Mouse (Mus musculus): Measurements from ENCODE around the gene Ms4a3. TPM values are rescaled to one million over a fixed set of nuclear protein-coding genes. Genes with fewer than 3 reads are reported as not detected.

Gene Ms4a3
- not detected in 2 replicates for total RNA-seq (2014; rRNA removed)
- polyA plus RNA-seq (2015; fragmentation: Nextera tagmentation; extraction: Ambion mirVana): not detected in 2 replicates

DNA sequence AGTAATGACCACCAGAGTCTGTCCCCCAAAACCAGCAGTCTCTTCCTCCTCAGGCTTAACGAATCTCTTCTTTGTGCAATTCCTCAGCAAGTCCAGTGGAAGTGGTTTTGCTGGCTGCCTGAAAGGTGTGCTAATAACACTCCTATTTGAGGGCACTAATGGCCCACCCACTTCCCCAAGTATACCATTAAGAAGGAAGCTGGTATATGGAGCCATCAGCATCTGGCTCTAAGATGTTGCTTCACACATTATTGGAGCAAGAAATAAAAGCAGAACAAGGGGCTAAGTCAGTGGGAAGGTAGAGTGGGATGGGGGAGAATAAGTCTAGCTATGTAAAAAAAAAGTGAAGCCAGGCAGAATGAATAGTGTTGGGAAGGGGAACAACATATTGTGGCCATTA is at the start of gene Ms4a3:
Ms4a3 (minus strand) TSS at position 120 of the 400 bp plus-strand sequence.
- DNase-seq (ENCODE audit: low spot score) (no peak), ATAC-seq (no peak)
- no peaks in the 10 kb centered on the region for H3K36me3 ChIP-seq (ENCODE audit: insufficient read depth, low read length)
- WGBS: 81% methylated on average over 1 of the region's 1 CpGs
- no peak within 1 kb of the TSS for H3K4me2 ChIP-seq (ENCODE audit: low read depth, low read length)
- no peak within 1 kb of the TSS for H3K4me3 ChIP-seq (ENCODE audit: low read length)
- no peak within 1 kb of the TSS for H3K9ac ChIP-seq (replicated peaks; ENCODE audit: low read length)
- TF ChIP-seq CTCF (IDR thresholded peaks at IDR 0.05; ENCODE audit: low read depth): no peak
- H3K9me3 ChIP-seq (ENCODE audit: low read length): no peaks in the 10 kb centered on the region
- H3K27me3 ChIP-seq (ENCODE audit: insufficient read depth, low read length): no peaks in the 10 kb centered on the region
- no peak within 1 kb of the TSS for H3K27ac ChIP-seq
- H3K4me1 ChIP-seq (ENCODE audit: insufficient read depth, low read length): no peaks in the 10 kb centered on the region

DNA sequence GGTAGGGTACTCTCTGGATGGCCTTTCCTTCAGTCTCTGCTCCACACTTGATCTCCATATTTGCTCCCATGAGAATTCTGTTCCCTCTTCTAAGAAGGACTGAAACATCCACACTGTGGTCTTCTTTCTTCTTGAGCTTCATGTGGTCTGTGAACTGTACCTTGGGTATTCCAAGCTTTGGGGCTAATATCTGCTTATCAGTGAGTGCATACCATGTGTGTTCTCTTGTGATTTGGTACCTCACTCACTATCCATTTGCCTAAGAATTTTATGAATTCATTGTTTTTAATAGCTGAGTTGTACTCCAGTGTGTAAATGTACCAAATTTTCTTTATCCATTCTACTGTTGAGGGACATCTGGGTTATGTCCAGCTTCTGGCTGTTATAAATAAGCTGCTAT is 20.9 kb upstream of the Ms4a3 start:
- no peaks in the 10 kb centered on the region for H3K4me1 ChIP-seq (ENCODE audit: insufficient read depth, low read length)
- H3K4me2 ChIP-seq (ENCODE audit: low read depth, low read length): no peak overlapping the region
- H3K9me3 ChIP-seq (ENCODE audit: low read length): no peaks in the 10 kb centered on the region
- no peak overlapping the region for H3K27ac ChIP-seq
- DNase-seq (ENCODE audit: low spot score) (no peak), ATAC-seq (no peak)
- TF ChIP-seq CTCF (IDR thresholded peaks at IDR 0.05; ENCODE audit: low read depth): no peak
- H3K4me3 ChIP-seq (ENCODE audit: low read length): no peak overlapping the region
- H3K27me3 ChIP-seq (ENCODE audit: insufficient read depth, low read length): no peaks in the 10 kb centered on the region
- H3K9ac ChIP-seq (replicated peaks; ENCODE audit: low read length): no peak overlapping the region
- H3K36me3 ChIP-seq (ENCODE audit: insufficient read depth, low read length): no peaks in the 10 kb centered on the region

DNA sequence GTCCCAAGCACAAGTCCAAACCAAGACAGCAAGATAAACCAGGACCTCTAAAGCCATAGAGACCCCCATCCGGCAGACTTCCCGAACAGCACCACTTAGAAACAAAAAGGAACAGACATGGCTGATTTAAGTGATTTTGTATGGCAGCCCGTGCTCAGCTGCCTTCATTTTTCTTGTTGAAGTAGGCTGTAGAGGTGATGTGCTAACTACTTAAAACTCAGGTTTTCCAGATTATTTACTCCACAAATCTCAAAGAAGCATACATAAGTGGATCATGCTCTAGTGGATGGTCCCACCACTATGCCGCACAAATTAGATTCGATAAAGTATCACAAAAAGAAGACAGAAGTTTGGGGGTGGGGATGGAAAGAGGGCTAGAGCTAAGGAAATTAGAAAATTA is 19.8 kb upstream of the Ms4a3 start, which contains the start of gene Oosp2:
Oosp2 (minus strand) TSS at position 101 of the 400 bp plus-strand sequence.
- Histone ChIP-seq H3K4me2 (ENCODE audit: low read depth, low read length) (no peak within 1 kb of the TSS), H3K9ac (replicated peaks; ENCODE audit: low read length) (no peak within 1 kb of the TSS), H3K9me3 (ENCODE audit: low read length) (no peaks in the 10 kb centered on the region), H3K36me3 (ENCODE audit: insufficient read depth, low read length) (no peaks in the 10 kb centered on the region), H3K27me3 (ENCODE audit: insufficient read depth, low read length) (no peaks in the 10 kb centered on the region), H3K4me3 (ENCODE audit: low read length) (no peak within 1 kb of the TSS), H3K27ac (no peak within 1 kb of the TSS), H3K4me1 (ENCODE audit: insufficient read depth, low read length) (no peaks in the 10 kb centered on the region)
- WGBS: 94% methylated on average over 5 of the region's 5 CpGs
- DNase-seq (ENCODE audit: low spot score): no peak
- TF ChIP-seq CTCF (IDR thresholded peaks at IDR 0.05; ENCODE audit: low read depth): no peak
- ATAC-seq: no peak

DNA sequence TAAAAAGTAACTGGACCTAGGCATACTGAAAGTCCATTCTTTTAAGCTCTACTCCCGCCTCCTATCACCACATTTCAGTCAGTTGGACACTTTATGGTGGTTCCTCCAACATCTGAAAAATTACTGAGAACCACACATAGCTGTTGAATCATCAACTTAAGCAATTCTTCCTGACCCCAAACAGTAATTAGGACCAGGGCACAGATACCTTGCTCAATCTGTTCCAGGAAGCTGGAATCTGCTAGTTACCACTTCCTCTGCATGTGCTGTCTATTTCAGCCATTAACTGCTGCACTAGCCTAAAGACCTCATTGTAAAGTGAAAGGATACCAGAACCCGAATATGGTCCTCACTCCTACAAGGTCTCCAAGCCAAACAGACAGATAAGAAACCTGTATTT is 18.5 kb upstream of the Ms4a3 start:
- Histone ChIP-seq H3K9ac (replicated peaks; ENCODE audit: low read length) (no peak overlapping the region), H3K27me3 (ENCODE audit: insufficient read depth, low read length) (no peaks in the 10 kb centered on the region), H3K4me1 (ENCODE audit: insufficient read depth, low read length) (no peaks in the 10 kb centered on the region), H3K4me2 (ENCODE audit: low read depth, low read length) (no peak overlapping the region), H3K4me3 (ENCODE audit: low read length) (no peak overlapping the region), H3K36me3 (ENCODE audit: insufficient read depth, low read length) (no peaks in the 10 kb centered on the region), H3K9me3 (ENCODE audit: low read length) (no peaks in the 10 kb centered on the region), H3K27ac (no peak overlapping the region)
- WGBS: 77% methylated on average over 2 of the region's 2 CpGs
- no peak for ATAC-seq
- DNase-seq (ENCODE audit: low spot score): no peak
- no peak for TF ChIP-seq CTCF (IDR thresholded peaks at IDR 0.05; ENCODE audit: low read depth)

DNA sequence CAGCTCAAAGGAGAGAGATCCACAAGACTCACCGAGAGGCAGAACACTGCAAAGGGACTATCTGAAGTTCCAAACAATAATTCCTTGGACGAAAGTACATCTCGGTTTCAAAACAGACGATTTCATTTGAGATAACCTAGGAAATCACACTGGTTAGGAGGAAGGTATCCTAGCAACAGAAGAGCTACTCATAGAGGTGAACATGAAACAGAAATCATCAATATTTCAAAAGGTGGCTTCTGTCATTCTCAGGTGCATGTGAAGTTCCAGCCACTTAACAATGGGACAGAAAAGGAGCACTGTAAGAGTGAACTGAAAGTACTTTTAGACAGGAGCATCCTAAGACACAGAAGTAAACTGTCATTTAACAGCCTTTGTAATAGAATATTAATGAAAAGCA is 8.9 kb upstream of the Ms4a3 start:
- no peak for ATAC-seq
- H3K27me3 ChIP-seq (ENCODE audit: insufficient read depth, low read length): no peaks in the 10 kb centered on the region
- DNase-seq (ENCODE audit: low spot score): no peak
- no peak overlapping the region for H3K9ac ChIP-seq (replicated peaks; ENCODE audit: low read length)
- H3K4me3 ChIP-seq (ENCODE audit: low read length): no peak overlapping the region
- WGBS: 79% methylated on average over 4 of the region's 4 CpGs
- TF ChIP-seq CTCF (IDR thresholded peaks at IDR 0.05; ENCODE audit: low read depth): no peak
- H3K4me2 ChIP-seq (ENCODE audit: low read depth, low read length): no peak overlapping the region
- H3K27ac ChIP-seq: no peak overlapping the region
- H3K36me3 ChIP-seq (ENCODE audit: insufficient read depth, low read length): no peaks in the 10 kb centered on the region
- H3K4me1 ChIP-seq (ENCODE audit: insufficient read depth, low read length): no peaks in the 10 kb centered on the region
- no peaks in the 10 kb centered on the region for H3K9me3 ChIP-seq (ENCODE audit: low read length)

DNA sequence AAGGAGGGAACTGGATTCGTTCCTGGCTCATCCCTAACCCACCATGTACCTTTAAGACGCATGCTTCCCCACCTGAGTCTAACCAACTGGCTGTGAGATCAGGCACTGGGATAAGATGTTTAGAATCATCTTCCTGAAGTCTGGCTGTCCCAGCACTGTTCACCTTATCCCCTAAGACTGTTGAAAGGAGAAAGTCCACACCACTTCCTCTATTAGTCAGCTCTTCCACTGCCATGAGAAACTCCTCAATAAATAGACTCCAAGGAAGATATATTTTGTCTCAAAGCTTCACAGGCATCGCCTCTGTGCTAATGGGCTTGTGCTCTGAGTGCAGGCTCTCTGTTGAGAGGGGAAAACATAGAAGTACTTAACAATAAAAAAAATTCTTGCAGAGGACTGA is 5.5 kb upstream of the Ms4a3 start:
- no peak overlapping the region for H3K4me3 ChIP-seq (ENCODE audit: low read length)
- H3K9ac ChIP-seq (replicated peaks; ENCODE audit: low read length): no peak overlapping the region
- H3K4me2 ChIP-seq (ENCODE audit: low read depth, low read length): no peak overlapping the region
- DNase-seq (ENCODE audit: low spot score): no peak
- H3K27ac ChIP-seq: no peak overlapping the region
- no peaks in the 10 kb centered on the region for H3K9me3 ChIP-seq (ENCODE audit: low read length)
- ATAC-seq: no peak
- no peak for TF ChIP-seq CTCF (IDR thresholded peaks at IDR 0.05; ENCODE audit: low read depth)
- WGBS: 82% methylated on average over 3 of the region's 3 CpGs
- no peaks in the 10 kb centered on the region for H3K27me3 ChIP-seq (ENCODE audit: insufficient read depth, low read length)
- H3K36me3 ChIP-seq (ENCODE audit: insufficient read depth, low read length): no peaks in the 10 kb centered on the region
- no peaks in the 10 kb centered on the region for H3K4me1 ChIP-seq (ENCODE audit: insufficient read depth, low read length)

DNA sequence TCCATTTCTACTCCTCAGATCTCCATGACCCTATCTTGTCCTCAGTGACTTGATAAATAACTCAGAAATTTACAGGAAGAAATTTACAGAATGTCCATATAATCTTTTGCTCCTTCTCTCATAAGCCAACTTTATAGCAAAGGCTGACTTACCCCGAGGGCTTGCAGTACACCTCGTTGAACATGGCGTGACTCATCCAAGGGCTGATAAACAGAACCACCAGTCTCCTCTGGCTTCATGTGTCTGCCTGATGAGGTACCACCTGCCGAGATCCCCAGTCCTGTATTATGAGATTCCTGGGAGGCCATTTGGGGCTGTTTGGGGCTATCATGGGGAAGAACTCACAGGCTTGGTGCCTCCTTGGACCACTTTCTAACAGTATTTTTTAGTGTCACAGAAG is 1.6 kb downstream of the Ms4a3 start:
- Histone ChIP-seq H3K4me1 (ENCODE audit: insufficient read depth, low read length) (no peaks in the 10 kb centered on the region), H3K4me2 (ENCODE audit: low read depth, low read length) (no peak overlapping the region), H3K4me3 (ENCODE audit: low read length) (no peak overlapping the region), H3K9ac (replicated peaks; ENCODE audit: low read length) (no peak overlapping the region), H3K9me3 (ENCODE audit: low read length) (no peaks in the 10 kb centered on the region), H3K27me3 (ENCODE audit: insufficient read depth, low read length) (no peaks in the 10 kb centered on the region), H3K27ac (no peak overlapping the region), H3K36me3 (ENCODE audit: insufficient read depth, low read length) (no peaks in the 10 kb centered on the region)
- DNase-seq (ENCODE audit: low spot score): no peak
- ATAC-seq: no peak
- WGBS: 79% methylated on average over 4 of the region's 4 CpGs
- no peak for TF ChIP-seq CTCF (IDR thresholded peaks at IDR 0.05; ENCODE audit: low read depth)

Data from hindbrain, postnatal 0 days (tissue).